Mouse (Mus musculus) urinary bladder, postnatal 36 days (tissue): ENCODE data around the gene D5Ertd579e.

Source experiments
- DNase-seq, 2 experiments: peaks; one replicate each; pipeline ENCODE4 v3.0.0; 2022; ENCODE audit warnings: low spot score in 2 of 2, mixed read lengths in 1 of 2

Gene D5Ertd579e

DNA sequence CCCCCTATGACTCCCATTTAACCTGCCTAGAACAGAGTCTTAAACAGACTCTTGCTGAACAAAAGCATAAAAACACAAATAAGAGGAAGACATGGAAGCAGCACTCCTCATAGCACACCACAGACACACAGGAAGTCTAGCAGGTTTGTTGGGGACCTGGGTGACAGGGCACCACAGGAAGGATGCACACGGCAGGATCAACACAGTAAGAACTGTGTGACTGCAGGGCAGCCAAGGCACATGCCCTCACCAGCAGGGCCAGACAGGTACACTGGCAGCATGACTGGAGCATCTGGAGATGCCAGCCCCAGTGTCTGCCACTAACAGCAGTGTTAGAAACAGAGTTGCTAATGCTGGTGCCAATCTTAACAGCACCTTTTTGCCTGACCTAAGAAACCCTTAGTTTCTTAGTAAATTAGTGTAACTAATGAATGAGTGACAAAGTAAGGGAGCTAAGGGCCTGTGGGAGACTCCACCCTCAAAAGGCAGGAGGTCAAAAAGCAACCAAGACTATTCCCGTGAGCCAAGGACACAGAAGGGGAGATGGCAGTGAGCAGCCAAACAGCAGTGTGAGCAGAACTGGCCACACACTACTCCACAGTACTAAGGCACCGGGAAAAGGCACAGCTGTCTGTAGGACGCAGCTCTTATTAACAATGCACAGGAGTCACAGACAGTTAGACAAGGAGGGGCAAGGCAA lies 125.1 kb downstream of the D5Ertd579e start:
- DNase-seq, result no peak

DNA sequence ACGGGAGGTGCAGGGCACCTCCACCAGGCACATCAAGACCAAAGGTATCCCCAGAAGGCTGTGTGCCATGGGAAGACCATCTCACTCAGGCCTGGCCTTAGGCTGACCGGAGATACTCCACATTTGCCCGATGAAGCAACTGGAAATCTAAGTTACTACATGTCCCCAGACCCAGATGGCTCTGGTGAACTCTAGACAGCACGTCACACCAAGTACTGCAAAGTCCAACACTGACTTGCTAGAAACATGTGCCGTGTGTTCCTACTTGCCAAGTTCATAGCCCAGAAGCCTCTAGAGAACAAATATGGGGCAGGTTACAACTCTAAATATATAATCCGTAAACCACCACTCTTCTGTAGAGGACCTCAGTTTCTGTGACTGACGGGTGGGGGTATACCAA lies 125.7 kb downstream of the D5Ertd579e start:
- DNase-seq, result no peak

DNA sequence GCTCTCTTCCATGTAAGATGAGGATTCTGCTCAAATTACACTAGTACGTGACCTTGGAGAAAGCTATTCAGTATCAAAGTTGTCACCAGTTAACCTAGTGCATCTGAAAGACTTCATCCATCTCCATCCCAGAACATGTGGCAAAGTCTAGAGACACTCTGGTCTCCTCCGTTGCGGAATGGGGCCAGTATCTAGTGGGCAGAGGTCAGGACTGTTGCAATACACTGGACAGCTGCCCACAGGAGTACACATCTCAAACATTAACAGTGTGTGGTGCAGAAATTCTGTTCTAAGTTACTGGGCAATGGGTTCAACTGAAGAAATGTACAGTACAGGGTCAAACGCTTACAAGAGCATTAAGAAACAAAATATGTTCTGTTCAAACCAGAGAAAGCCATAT lies 127.7 kb downstream of the D5Ertd579e start:
- DNase-seq, result peak in 1 of 2 experiments; percentile 65

DNA sequence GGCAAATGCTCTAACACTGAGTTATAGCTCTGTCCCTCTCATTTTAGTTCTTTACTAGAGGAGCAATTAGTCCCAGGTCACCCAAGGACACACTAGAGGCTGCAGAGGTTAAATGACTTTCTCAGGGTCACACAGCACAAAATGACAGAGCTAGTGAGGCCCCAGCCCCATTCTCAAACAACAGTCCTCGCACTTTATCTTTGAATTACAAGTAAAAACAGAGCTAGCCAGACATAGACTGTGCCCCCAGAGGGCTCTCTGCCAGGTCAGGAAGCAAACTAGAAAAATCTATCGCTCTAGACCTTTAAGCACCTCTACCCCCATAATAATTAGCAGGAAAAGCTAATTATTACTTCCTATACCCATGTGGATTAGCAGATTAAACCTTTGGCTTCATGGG lies 128.2 kb downstream of the D5Ertd579e start:
- no peak for DNase-seq

DNA sequence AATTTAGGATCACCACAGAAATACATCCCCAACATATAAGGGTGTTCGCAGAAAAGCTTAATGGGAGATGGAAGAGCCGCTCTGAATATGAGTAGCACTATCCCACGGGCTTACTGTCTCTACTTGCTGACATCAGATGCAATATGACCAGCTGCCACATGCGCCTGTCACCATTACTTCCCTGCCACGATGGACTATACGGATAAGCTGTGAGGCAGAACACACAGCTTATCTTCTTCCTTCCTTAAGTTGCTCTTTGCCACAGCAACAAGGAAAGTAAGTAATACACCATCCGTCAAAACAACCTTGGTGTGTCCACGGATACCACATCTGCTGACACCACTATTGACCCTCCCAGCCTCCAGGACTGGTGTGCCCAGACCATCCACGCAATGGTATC lies 131.3 kb downstream of the D5Ertd579e start:
- DNase-seq, result no peak

DNA sequence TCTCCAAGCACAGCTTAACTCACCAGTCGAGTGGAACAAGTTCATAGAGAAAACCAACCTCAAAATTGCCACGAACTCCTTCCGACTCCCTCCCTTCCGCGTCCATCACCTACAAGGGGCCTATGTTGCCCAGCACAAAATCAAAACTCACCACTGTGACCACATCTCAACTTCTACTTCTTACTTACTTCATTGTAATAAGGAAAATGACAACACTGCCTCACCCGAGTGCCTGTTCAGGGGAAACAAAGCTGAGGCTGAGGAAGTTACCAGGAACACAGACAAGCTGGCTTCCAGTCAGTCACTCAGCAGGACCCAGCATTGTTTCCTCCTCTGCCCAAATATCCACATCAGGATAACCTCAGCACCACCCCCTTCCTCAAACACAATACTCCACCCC lies 132.1 kb downstream of the D5Ertd579e start:
- DNase-seq, result no peak

DNA sequence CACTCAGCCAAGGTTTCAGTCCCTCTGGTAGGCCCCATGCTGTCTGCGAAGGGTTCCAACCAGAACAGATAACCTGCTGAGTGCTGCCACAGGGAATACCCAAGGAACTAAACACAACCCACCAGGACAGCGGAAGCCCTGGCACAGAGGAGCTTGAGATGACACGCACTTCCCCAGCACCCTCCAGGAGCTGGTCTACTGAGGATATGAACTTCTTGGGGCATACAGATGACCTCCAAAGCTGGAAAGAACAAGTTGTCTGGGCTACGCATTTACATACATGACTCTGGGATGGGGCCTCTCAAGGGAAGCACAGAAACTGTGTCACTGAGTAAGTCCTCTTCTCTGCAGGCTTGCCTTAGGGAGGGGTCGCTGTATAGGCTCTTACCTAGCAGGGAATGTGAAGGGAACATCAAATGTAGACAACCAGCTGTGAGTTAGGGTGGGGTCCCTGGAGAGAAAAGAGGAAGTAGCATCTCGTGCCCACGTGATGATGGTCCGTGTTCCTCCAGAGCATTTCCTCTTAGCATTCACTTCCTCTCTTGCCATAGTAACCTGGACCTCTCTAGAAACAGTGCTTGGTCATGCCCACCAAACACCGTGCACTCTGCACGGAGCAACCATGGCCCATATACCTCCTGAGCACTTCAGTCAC lies 132.9 kb downstream of the D5Ertd579e start:
- no peak for DNase-seq

DNA sequence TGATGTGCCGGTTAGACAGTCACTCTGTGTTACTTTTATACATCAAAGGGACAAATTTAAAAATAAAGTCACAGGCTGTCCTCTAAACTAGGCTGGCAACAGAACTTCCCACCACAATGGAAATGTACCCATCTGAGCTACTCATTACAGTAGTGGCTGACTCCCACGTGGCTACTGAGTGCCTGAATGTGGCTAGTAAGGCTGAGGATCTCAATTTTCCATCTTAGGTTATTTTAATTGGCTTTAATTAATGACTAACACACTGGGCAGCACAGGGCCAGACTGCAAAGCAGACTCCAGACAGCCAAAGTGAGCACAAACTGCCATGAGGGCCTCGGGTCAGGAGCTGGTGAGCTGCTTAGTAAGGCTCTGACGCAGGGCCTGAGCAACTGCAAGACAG lies 134.3 kb downstream of the D5Ertd579e start:
- DNase-seq, result no peak

DNA sequence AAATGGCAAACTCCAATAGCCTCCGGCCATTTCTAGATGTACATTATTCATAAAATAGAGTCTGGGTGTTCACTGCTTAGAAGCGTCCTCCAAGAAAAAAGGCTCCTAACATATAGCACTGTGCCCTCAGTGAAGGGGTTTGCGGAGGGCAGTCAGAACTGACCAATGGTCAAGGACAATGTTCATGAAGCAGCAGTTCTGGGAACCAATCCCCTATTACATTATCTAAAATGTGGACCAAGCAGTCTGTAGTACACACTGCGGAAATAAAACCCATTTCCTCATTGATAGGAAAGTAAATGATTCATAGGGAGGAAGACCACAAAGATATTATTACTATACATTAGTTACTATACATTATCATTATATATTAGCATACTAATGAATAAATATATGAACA lies 135.3 kb downstream of the D5Ertd579e start:
- no peak for DNase-seq

DNA sequence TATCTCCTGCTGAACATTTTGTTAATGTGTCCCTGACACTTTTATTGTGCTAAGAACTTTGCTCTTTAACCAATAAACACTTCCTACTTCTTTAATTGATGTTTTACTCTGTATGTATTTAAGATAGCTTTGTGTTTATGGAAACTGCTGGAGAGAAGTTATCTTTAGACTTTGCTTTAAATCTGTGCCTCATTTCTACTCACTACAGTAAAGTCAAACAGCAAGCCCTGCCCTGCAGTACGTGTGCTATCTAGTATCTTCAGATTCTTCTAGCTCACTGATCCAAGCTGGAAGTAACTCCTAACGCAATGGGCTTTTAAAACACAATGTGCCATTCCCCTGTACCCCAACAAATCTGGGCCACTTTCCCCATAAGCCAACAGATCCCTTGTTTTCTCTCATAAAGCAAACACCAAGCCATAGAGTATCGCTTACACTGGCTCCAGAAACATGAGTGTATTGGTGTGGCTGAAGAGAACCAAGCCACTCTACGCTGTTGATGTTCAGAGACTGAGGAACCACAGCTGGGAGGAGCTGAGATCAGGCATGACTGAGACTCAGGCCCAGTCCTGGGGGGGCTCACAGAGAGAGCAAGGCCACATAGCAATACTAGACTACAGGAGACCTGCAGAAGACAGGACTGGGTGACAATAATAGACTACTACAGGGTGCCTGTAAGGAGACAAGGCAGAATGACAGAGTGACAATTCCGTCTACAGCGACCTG lies 136.2 kb downstream of the D5Ertd579e start:
- DNase-seq, result no peak

DNA sequence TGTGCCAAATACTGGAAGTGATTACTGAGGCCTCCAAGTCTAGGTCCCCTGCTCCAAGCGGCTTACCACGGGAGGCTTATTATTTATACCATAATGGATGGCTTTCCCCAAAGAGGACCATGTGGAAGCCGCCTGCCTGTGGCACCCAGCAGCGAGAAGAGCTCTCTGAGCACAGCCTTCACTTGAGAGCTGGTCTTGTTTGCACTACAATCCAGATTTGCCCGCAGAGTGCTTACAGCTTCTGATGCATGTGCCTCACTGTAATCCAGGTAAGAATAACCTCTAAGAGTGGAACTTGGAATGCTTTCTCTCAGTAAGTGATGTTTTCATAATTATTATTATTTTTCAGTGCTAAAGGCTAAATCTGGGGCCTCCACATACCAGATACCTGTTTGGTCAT lies 136.7 kb downstream of the D5Ertd579e start:
- no peak for DNase-seq

DNA sequence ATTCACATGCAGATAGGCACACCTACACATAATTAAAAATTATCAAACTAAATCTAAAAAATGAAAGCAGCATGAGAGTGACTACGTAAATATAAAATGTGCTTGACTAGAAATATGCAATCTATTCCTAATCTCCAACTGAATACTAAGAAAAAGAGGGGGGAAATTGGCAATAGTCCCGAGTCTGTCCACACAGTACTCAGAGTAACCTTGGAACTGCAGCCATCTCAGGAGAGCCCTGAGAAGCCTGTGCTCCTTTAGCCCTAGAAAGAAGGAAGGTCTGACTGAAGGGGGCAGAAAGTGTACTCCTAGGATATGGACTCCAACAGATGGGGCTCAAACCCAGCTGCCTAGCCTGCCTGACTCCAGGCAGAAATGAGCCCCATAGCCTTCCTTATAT lies 137.3 kb downstream of the D5Ertd579e start:
- DNase-seq, result no peak

DNA sequence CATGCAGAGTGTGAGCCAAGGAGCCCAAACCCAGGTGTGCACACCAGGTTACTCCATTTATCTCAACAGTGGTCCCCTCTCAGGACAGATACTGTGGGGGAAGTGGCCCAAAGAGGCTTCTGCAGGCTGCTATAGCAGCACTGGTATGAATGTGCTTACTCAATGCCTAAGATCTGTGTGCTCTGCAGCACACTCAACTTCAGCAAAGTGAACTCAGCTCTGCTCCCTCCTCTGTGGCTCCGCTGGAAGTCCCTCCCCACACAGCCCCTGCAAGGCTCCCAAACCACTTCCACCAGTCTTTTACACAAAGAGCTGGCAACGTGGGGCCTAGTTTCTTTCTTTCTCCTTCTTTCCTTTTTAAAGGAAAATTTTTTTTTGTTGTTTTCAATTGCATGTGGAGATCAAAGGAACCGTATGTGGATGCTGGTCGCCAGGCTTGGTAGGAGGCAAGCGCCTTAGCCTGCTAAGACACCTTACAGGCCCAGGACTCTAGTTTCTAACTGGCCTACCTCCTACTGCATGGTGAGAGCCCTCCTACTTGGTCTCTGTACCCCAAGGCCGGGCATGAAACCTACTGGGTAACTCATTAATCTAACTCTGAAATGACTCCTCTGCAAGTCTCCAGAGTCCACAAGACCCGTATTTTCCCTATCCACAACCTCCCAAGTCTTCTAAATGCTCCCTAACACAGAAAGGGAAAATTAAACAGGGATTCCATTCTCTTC lies 138.1 kb downstream of the D5Ertd579e start:
- no peak for DNase-seq

DNA sequence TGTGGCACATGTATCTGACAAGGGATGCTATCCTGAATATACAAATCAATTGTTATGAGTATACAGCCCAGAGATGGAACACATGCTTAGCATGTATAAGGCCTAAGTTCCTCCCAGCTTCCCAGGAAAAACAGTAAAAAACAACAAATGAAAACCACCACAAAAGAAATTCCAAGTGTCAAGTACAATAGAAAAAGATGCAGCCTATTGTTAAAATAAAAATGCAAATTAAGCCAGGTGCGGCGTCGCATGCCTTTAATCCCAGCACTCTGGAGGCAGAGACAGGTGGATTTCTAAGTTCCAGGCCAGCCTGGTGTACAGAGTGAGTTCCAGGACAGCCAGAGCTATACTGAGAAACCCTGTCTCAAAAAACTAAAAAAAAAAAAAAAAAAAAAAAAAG lies 138.9 kb downstream of the D5Ertd579e start:
- no peak for DNase-seq

DNA sequence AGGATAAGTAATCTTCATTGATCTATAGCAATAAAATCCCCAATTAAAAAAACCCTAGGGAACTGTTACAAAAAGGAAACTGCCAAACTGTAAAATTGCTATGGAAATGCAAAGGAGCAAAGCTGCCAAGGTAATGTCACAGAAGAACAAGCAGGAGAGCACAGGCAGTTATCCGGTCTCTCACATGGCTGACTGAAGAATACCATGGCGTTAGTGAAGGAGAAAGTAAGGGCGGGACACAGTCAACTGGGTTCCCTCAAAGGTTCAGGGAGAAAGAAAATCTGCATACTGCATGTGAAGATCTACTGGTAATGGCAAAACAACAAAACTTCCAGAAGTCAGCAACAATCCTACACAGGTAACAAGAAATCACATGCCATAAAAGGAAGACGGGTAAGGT lies 139.5 kb downstream of the D5Ertd579e start:
- no peak for DNase-seq

DNA sequence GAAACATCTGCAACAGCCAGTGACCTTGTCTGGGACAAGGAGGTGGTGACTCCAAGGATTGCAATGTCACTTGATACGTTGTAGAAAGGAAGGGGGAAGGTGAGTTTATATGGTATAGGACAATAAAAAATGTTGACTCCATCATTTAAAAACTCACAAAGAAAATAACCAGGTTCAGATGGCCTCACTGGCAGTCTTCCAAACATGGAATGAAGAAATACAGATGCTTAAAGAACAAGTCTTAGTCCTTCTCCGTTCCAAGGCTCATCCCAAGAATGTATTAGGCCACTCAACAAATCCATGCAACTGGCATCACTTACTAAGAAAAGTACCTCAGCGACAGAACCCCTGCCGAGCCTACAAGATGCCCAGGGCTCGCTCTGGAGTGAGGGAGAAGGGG lies 141.3 kb downstream of the D5Ertd579e start:
- DNase-seq, result no peak

DNA sequence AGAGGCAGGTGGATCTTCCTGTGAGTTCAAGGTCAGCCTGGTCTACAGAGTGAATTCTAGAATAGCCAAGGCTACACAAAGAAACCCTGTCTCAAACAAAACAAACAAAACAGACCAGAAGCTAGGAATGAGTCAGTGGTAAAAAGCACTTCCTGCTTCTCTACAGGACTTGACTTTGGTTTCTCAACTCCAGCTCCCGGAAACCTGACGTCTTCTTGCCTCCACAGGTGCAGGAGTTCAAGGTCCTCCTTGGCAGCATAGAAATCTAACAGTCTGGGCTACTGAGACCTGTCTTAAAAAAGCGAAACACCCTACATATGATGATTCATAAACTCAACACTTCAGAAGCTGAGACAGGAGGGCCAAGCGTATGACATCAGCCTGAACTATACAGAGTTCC lies 141.9 kb downstream of the D5Ertd579e start:
- no peak for DNase-seq

DNA sequence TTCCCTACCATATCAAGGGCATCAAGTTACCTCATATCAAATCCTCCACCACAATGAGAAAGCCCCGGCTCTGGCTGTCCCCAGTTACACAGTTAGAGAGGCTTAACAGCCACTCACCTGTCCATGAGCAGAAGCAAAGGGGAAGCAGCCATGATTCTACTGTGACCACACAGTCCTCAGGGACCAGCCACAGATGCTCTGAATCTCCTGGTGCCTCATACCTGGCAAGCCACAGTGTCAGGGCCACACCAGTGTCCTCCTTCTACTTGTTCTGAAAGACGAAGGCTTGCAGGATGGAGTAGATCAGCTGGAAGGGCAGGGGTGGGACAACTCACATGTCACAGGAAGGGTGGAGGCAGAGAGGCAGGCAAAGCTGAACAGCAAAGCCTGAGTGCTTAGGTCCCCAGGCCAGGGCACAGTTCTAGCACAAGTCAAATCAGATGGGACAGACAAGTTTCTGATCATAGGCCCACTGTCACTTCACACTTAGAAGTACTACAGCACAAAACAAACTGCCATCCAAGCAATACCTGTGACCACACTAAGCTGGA lies 142.7 kb downstream of the D5Ertd579e start:
- DNase-seq, result no peak

DNA sequence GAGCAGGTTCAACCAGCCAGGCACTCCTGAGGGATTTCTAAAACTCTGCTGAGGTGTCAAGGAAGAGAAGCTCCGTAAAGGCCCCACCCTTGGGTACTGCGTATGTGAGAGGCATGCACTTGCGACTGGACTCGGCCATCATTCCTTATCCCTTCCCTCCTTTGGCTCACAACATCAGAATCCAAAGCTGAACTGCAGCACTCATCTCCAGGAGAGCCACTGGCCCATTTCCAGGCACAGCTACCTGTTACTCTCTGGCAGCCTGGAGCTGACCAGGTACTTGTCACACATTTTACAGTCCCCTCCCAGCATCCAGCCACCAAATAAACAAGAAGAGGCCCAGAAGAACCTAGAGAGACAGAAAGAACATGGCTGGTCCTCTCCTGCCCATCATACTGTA lies 143.4 kb downstream of the D5Ertd579e start:
- DNase-seq, result no peak
